Mouse (Mus musculus) activated CD4-positive, CD25-positive, alpha-beta regulatory T cell, adult 4 months (primary cell): ENCODE data around the gene Rgmb. TPM values are rescaled to one million over a fixed set of nuclear protein-coding genes. Genes with fewer than 3 reads are reported as not detected.

Experiments used
- ATAC-seq: one replicate; pipeline ENCODE4 v1.8.0; 2017
- polyA plus RNA-seq, 2 experiments: library from polyadenylated mRNA; unstranded; fragments of 100-300 nt; shearing (Covaris generic); gene quantifications; one replicate each; pipeline ENCODE4 v1.2.1; 2017

The Rgmb gene
- polyA plus RNA-seq, 2 experiments from 2014 or later: 0.70 to 1.3 TPM

DNA sequence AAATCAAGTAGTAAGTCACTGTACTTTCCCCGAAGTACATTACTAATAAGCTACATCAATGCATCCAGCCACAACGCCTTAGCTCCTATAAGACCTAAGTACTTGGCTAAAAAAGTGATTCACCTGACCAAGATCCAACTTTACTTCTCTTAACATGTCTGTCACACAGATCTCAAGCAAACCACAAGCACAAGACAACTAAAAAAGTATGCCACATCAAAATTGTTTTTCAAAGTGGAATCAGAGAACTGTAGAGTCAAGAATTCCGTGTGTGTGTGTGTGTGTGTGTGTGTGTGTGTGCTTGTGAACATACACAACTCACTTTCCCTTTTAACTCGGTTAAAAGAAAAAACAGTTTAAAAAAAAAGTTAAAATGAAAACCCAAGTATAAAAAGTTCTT lies 9.1 kb downstream of the Rgmb start:
- ATAC-seq: no peak

GRCm38 (mm10) chr17:15820761-15821160 lies 10.1 kb downstream of the Rgmb start:
- no peak for ATAC-seq

GRCm38 (mm10) chr17:15820146-15820545 lies 10.7 kb downstream of the Rgmb start:
- no peak for ATAC-seq

- ATAC-seq: no peak
Observed at GRCm38 (mm10) chr17:15818372-15818771, 12.5 kb downstream of the Rgmb start.

- no peak for ATAC-seq
Observed at GRCm38 (mm10) chr17:15817634-15818033, 13.2 kb downstream of the Rgmb start.

- ATAC-seq: no peak
Observed at GRCm38 (mm10) chr17:15817096-15817450, 13.8 kb downstream of the Rgmb start.

GRCm38 (mm10) chr17:15816379-15817095 lies 14.3 kb downstream of the Rgmb start:
- ATAC-seq: peak; percentile 79

DNA sequence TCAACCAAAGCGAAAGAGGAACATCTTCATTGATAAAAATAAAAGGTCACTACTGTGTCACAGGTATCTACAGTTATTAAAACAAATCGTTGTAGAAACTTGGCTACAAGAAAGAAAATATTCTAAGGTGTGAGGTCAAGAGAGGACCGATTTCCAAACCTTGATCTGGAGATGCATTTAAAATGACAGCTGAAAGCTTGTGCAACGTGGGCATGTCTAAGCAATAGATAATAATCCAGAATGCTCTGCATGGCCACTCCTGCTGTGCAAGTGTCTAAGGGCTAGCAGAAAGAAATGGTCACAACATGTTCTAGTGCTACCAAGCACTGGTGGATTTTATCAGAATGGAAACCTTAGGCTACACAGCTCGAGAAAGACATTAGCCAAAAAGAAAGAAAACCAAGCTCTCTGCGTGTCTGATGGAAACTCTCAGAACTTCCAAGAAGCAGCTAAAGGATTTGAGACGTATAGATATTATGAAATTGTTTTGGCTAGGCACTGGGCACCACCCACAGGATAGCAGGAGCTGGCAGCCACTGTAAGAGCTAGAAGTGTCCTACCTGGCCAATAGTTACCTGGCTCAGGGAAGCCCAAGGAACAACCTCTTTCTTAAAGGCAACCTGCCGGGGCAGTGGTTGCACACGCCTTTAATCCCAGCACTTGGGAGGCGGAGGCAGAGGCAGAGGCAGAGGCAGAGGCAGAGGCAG lies 15.4 kb downstream of the Rgmb start:
- no peak for ATAC-seq

DNA sequence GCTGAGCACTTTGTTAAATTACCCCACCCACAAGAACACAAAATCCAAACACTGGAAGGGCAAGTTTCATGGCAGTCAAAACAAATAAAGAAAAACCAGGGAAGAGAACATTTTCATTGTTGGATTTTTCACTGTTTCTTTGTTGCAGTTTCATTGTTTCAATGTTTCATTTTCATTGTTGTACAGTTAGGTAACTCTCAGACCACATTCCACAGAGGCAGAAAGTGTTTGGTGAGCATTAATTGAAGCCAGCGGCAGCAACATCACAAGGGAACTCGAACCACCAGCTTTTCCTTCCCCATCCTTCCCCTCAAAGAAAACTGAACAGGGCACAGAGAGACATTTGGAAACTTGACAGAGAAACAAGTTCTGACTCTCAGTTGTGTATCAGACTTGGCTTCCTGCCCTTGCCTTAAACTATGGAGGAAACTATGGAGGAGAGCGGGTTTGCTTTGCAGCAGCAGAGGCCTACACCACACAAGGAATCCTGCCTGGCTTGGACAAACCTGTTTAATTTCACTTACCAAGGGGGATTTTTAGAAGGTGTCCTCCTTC lies 17.1 kb downstream of the Rgmb start:
- ATAC-seq: no peak

GRCm38 (mm10) chr17:15812136-15812778 lies 18.6 kb downstream of the Rgmb start:
- no peak for ATAC-seq

DNA sequence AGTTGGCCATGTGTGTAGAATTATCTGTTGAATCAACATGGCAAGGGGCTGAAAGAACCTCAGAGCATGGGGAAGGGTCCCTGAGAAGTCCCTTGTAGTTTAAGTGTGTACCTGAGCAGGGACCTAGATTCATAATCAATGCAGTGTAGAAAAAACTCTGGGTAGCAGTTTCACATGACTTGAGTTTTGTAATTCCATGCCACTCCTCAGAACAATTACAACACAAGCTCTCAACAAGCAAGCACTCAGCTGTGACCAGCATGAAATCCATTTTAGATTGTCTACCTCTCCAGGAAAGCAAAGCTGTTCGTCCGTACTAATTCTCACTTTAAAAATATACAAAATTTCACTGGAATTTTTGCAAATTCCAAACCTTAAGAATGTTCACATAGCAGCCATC lies 20.9 kb downstream of the Rgmb start:
- no peak for ATAC-seq

DNA sequence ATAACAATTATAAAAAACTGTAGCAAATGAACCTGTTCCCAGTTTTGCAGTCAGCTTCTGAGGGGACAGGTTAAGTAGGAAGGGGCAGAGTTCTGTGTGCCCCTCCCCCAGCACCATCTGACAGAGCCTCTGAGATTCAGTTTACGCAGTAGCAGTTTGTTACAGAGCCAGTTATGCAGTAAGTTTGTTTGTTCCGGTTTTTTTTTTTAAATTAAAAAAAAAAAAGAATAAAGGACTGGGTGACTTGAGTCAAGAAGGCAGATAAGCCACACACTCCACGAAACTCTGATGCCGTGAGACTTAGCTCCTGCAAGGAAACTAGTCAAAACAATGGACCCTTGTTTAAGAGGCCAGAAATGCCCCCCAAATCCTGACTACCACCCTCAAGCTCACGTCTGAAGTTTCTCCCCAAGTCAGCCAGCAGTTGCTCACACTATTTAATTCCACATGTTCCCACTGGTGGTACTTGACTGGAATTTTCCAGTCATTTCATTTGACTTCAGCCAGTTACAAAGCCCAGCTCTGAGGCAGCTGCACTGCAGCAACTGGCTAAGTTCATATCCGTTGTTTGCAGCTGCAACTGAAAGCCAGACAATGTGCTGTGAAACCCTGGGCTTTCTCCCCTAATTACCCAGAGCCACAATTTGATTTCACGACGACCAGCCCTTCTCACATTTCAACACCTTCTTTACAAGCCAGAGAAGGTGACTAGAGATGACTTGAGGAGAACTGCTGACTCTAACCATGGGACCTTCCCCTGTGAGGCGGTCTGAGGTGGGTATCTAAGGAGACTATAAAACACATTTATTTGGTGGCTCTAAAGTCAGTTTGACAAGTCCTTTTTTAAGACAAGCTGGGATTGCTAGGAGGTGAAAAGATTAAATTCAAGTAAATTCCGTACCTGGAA lies 22.1 kb downstream of the Rgmb start:
- ATAC-seq: no peak

DNA sequence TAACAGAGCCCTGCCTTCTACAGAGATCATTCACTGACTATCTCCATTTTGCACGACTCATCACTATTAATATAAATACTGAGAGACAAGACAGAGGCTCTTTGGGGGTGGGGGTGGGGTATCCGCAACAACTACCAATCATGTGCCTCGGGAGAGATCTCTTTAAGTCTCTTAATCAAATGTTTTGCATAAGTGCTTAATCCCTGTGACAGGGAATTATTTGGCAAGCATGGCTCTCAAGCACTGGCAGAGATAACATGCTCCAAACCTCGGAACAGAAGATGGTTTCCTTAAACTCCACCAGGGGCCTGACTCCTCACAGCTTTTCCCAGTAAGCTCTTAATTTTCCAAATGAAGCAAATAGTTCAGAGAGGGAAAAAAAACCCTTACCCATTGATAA lies 22.8 kb downstream of the Rgmb start:
- ATAC-seq: no peak

DNA sequence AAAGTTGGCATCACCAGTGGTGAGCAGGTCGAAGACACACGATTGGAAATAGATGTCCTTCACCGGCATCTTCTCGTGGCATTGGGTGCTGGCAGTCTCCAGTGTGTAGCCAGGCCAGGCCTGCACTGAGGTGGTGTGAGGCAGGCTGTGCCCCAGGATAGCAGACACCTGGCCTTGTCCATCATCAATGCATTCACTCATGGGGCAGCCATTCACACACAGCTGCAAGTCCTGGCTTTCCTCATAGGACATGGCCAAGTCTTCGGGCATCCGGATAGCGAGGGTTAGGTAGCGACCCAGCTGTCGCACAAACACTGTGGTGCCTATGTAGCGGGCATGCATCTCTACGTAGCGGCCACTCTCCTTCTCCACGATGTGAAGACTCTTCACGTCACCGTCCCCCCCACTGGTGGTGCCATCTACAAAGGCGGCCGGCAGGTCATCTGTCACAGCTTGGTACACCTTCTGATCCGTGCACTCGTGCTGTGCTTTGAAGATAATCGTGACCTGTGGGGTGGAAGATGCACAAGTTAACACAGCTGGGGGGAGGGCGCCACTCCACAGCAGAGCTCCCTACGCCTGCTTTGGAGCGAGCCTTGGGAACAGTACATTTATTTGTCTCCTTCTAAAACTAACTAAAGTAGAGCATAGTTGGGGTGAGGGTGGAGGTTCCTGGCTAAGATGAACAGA lies 23.4 kb downstream of the Rgmb start:
- no peak for ATAC-seq

DNA sequence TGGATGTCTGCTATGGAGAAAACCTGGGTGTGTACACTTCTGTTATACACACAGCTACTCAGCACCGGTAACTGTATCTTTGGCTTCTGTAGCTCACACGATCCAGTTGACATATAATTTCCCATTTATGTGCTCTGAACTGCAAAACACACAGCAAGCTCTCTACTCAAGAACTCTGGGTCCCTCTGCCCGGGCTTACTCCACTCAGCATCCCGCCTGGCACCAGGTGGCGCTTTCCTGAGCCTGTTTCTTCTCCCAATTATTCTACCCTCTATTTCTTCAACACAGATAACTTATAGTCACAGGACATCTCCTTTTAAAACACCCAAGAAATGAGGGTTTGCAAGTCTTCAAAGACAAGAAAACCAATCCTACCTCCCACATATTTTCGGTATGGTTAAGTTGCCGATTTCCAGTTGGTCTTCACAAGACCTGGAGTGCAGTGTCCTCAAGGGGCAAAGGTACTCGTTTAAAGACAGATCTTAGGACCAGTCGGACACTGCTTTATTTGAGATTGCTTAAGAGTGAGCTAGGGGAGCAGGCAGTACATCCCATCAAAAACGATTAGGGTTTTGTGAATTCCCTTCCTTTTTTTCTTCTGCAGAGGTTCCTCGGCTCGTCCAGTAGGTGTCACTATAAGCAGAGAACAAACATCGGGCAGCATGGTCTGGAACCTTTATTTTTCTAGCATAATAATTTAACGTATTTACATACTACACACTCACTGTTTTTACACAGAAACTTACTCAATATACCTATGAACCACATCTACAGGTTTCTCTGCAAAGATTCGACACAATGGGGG lies 26.6 kb downstream of the Rgmb start:
- peak; percentile 72 for ATAC-seq

DNA sequence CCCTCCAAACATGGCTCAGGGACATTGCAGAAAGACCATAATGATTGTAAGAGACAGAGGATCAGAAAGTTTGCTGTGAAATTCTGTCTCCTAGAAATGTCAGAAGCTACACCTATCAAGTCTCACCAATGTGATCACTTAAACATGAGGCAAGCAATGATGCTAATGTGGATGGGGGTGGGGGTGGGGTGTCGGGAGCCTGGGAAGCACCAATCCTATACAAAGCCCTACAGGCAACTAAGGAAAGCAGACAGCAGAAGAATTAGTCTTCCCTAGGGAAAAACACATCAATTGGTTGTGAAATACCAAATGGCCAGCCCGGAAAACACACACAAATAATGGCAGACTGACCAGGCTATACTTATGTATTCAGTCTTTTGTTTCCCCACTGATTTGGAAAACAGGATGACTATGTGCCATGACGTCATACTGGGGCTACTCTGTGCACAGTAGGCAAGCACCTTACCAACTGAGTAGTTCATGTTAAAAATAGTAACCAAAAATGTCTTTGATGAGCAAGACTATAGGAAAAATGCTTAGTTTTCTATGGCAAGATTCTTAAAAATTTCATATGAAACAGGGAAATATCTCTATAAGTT lies 31.5 kb downstream of the Rgmb start:
- no peak for ATAC-seq

GRCm38 (mm10) chr17:15790716-15791115 lies 40.1 kb downstream of the Rgmb start:
- ATAC-seq: no peak

DNA sequence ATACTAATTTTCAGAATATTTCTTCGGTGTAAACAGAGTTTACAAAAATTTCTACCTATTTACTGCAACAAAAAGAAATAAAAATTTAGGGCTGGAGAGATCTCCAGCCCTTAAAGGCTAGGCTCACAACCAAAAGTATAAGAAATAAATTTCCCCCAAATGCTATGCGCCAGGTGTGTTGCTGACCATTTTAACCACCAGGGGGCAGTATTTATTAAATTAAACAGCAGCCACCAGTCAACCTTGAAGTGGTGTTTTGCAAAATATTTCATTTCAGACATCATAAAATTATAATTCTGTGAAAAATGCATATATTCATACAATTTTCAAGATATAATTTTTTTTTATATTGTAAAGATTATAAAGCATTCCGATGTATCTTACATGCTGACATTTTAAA lies 43.8 kb downstream of the Rgmb start:
- ATAC-seq: peak; percentile 59

- no peak for ATAC-seq
Observed at GRCm38 (mm10) chr17:15777979-15778378, 52.9 kb downstream of the Rgmb start.

DNA sequence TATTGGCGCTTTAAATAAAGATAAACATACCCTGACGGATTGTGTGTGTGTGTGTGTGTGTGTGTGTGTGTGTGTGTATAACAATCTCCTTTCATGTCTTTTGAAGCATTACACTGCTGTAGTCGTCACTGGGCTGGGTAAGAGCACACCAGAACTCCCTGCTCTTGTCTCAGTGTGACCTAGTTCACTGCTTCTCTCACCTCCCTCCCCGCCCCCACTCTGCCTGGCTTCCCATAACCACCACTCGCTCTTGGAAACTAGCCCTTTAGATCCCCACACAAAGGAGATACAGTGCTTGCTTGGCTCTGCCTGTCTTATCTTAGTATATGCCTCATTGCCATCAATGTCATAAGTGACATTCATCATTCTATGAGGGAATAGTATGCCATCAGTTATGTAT lies 54.5 kb downstream of the Rgmb start:
- ATAC-seq: no peak
